Mouse (Mus musculus): ENCODE data around the gene Zc3h12a.

GRCm38 (mm10) chr4:125135076-125135855, 7.6 kb upstream of the Zc3h12a start:
- TF ChIP-seq POLR2A (IDR thresholded peaks at IDR 0.05; ENCODE audit: low read depth, low read length) (no peak), CTCF (conservative IDR thresholded peaks at IDR 0.05; ENCODE audit: insufficient read depth, insufficient read length, low read depth, low read length) (no peak)

Data from kidney, adult 2 months (tissue).